In the genomic region with DNA sequence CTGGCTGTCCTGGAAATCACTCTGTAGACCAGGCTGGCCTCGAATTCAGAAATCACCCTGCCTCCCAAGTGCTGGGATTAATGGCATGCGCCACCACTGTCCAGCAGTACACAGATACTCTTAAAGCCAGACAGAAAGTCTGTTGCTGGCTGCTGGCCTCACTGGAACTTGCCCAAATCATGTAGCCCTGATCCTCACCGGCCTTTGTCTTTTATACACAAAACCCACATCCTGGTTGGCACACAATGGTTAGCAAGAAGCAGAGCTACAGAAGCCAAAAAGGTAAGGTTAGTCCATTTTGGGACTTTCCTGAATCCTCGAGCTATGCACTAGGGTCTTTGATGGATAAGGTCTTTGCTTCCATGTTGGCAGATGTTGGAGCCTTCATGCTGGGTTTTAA, we compare ENCODE assay signal across 24 mouse cellular contexts.
A peak's percentile ranks its signal among the peaks of the same experiment; 100 is the strongest.
DNase-seq lines count a peak whose midpoint lies in the region; ATAC-seq lines count a peak whose summit lies in the region.
"Had no signal": no experiment of that assay in that cellular context is flagged by ENCODE, and none has a peak within 500 bp of the region (broad histone marks: within the 10 kb centered on the region; RNA-seq: fewer than 3 reads in every experiment).

No protein-coding gene starts in this region.

- H3K27ac ChIP-seq in brown adipose tissue, adult 24 weeks (replicated peaks; ENCODE audit: low read depth, low read length), result peak overlapping the region; percentile 16; the same call in 1 of the 2 replicates
- H3K27ac ChIP-seq: heart, embryonic 10.5 days; hindbrain, embryonic 12.5 days; liver, embryonic 14.5 days had no signal

- intact Hi-C loops in left cerebral cortex, postnatal 14 days (cut with DNase I), result no loop called here

- H3K4me3 ChIP-seq in brown adipose tissue, adult 24 weeks (ENCODE audit: insufficient read depth, low read depth, low read length), result no peak overlapping the region
- H3K4me3 ChIP-seq: heart, embryonic 10.5 days; hindbrain, embryonic 12.5 days; neural tube, embryonic 15.5 days had no signal

- DNase-seq in CD4-positive, CD25-positive, alpha-beta regulatory T cell, adult 2 months (ENCODE audit: low read depth, low spot score), result peak; percentile 15
- DNase-seq in 416B (ENCODE audit: low read depth), result peak; percentile 48
- DNase-seq in thymus, postnatal 0 days (ENCODE audit: low spot score), result peak; percentile 56
- no peak for DNase-seq in left cerebral cortex, postnatal 14 days (ENCODE audit: low spot score in 2 of 2)
- no peak for DNase-seq in frontal cortex, postnatal 10 days (ENCODE audit: low spot score in 2 of 2)
- DNase-seq in heart, adult 9 months (ENCODE audit: low spot score in 2 of 2), result no peak
- DNase-seq: adrenal gland, postnatal 14 days; cerebellum, postnatal 25 days; heart, postnatal 36 days; kidney, adult 9 months; kidney, postnatal 10 days; layer of hippocampus, postnatal 36 days; liver; lung, adult 2 months; lung, postnatal 14 days; midbrain, embryonic 14.5 days had no signal

- H3K4me1 ChIP-seq in brown adipose tissue, adult 24 weeks (ENCODE audit: control insufficient read depth, insufficient read depth, insufficient read length, low read length), result peaks cover 3% of the 10 kb centered on the region; the same call in 1 of the 2 replicates
- H3K4me1 ChIP-seq: heart, embryonic 10.5 days had no signal

- ATAC-seq in CD4-positive, CD25-positive, alpha-beta regulatory T cell, adult 4 months, result no peak
- ATAC-seq: forebrain, embryonic 14.5 days; intestine, postnatal 0 days had no signal

Comparison
In these comparisons a context has a peak if more than half of its experiments do, and no peak if none do; other contexts are left out.
1. DNase-seq: peak in CD4-positive, CD25-positive, alpha-beta regulatory T cell, adult 2 months (single experiment), 416B (single experiment) and thymus, postnatal 0 days (single experiment); none in left cerebral cortex, postnatal 14 days (0 of 2), frontal cortex, postnatal 10 days (0 of 2) and heart, adult 9 months (0 of 2).